Mouse (Mus musculus) heart, postnatal 0 days (tissue): ENCODE measurements around the gene Mknk2. TPM values are rescaled to one million over a fixed set of nuclear protein-coding genes. Genes with fewer than 3 reads are reported as not detected.

Source experiments
- ATAC-seq: fragments of 200-750 bp; cut with Nextera tagmentation; 2 replicates; pipeline ENCODE4 v1.8.0; 2017; ENCODE audit warnings: low read depth, moderate number of reproducible peaks, moderate library complexity; ENCODE audit not compliant: insufficient read depth
- DNase-seq: peaks from one replicate; pipeline ENCODE4 v3.0.0-alpha.2; 2016; ENCODE audit warnings: low spot score
- H3K27ac ChIP-seq: fragments of 300-500 bp; sonication (generic); 2 replicates; pipeline ENCODE4 v1.5.1; 2014; ENCODE audit warnings: low read depth, mild to moderate bottlenecking
- H3K27me3 ChIP-seq: fragments of 300-500 bp; sonication (generic); 2 replicates; pipeline ENCODE4 v1.6.1; 2014; ENCODE audit warnings: low read length, mixed read lengths; ENCODE audit not compliant: control insufficient read depth, insufficient read depth
- H3K36me3 ChIP-seq: fragments of 300-500 bp; sonication (generic); replicated peaks from 2 replicates; pipeline ENCODE4 v1.6.1; 2014; ENCODE audit warnings: low read length, mixed read lengths; ENCODE audit not compliant: control insufficient read depth, insufficient read depth
- H3K4me1 ChIP-seq: fragments of 300-500 bp; sonication (generic); 2 replicates; pipeline ENCODE4 v1.6.1; 2014; ENCODE audit warnings: antibody characterized with exemption; ENCODE audit not compliant: control insufficient read depth, insufficient read depth
- H3K4me2 ChIP-seq: fragments of 300-500 bp; sonication (generic); 2 replicates; pipeline ENCODE4 v1.6.1; 2014; ENCODE audit warnings: low read depth, mild to moderate bottlenecking, low read length, moderate library complexity
- H3K4me3 ChIP-seq: fragments of 300-500 bp; sonication (generic); 2 replicates; pipeline ENCODE4 v1.5.1; 2014; ENCODE audit warnings: low read depth, low read length
- H3K9ac ChIP-seq: fragments of 300-500 bp; sonication (generic); replicated peaks from 2 replicates; pipeline ENCODE4 v1.6.1; 2014; ENCODE audit warnings: low read depth, low read length, mixed read lengths
- H3K9me3 ChIP-seq: fragments of 300-500 bp; sonication (generic); replicated peaks from 2 replicates; pipeline ENCODE4 v1.6.1; 2016; ENCODE audit warnings: low read length; ENCODE audit not compliant: control insufficient read depth
- CTCF ChIP-seq: IDR thresholded peaks from 2 replicates; pipeline ENCODE4 v1.5.1; 2016; ENCODE audit warnings: antibody characterized with exemption, control low read depth, low read depth
- EP300 ChIP-seq: IDR thresholded peaks from 2 replicates; pipeline ENCODE4 v1.6.1; 2016; ENCODE audit warnings: antibody characterized with exemption, low read depth
- WGBS: fragments of 180-500 bp; shearing (Covaris S2); extraction: QIAGEN DNeasy Blood & Tissue Kit; methylation state at CpG from one replicate; pipeline ENCODE4 v1.1.7; 2014; 5-methylcytosine and 5-hydroxymethylcytosine counted together
- polyA plus RNA-seq: library from polyadenylated mRNA; unstranded; fragments of >200 nt; fragmentation: Nextera tagmentation; extraction: Ambion mirVana; gene quantifications from 2 replicates; pipeline ENCODE4 v1.2.1, GENCODE M21; 2015
- total RNA-seq: library from RNA; depleted of rRNA; stranded (reverse); fragments of >200 nt; gene quantifications from 2 replicates; pipeline ENCODE4 v1.2.3, GENCODE M21; 2014; ENCODE audit warnings: low replicate concordance

Mknk2 gene
- total and polyA plus RNA-seq, 2 experiments from 2014 or later, result 76.9 to 150 TPM

GRCm38 (mm10) chr10:80661149-80661548, 16.8 kb downstream of the Mknk2 start:
- no peak overlapping the region for H3K4me3 ChIP-seq
- no peaks in the 10 kb centered on the region for H3K27me3 ChIP-seq
- peaks cover 17% of the 10 kb centered on the region for H3K4me1 ChIP-seq
- no peaks in the 10 kb centered on the region for H3K9me3 ChIP-seq
- H3K4me2 ChIP-seq, result no peak overlapping the region
- WGBS, result 31% methylated on average over 5 of the region's 5 CpGs
- H3K36me3 ChIP-seq, result 0 out of 2 replicates have a peak, but pooled peaks cover 2% of the 10 kb centered on the region
- TF ChIP-seq EP300 (no peak), CTCF (peak; percentile 59)
- DNase-seq (peak; percentile 35), ATAC-seq (no peak)
- no peak overlapping the region for H3K27ac ChIP-seq
- no peak overlapping the region for H3K9ac ChIP-seq

- DNase-seq (peak; percentile 68), ATAC-seq (no peak)
- H3K4me2 ChIP-seq, result peak overlapping the region; percentile 54
- no peaks in the 10 kb centered on the region for H3K27me3 ChIP-seq
- peaks cover 25% of the 10 kb centered on the region for H3K4me1 ChIP-seq
- no peaks in the 10 kb centered on the region for H3K9me3 ChIP-seq
- H3K9ac ChIP-seq, result no peak overlapping the region
- TF ChIP-seq EP300, result no peak
- peak; percentile 69 for TF ChIP-seq CTCF
- H3K27ac ChIP-seq, result no peak overlapping the region
- WGBS, result 11% methylated on average over 10 of the region's 10 CpGs
- H3K4me3 ChIP-seq, result peak overlapping the region; percentile 33
- H3K36me3 ChIP-seq, result no peaks in the 10 kb centered on the region
Measured at GRCm38 (mm10) chr10:80659213-80659612, 18.7 kb downstream of the Mknk2 start.

GRCm38 (mm10) chr10:80658841-80659202, 19.1 kb downstream of the Mknk2 start:
- WGBS, result 62% methylated on average over 4 of the region's 4 CpGs
- ATAC-seq (no peak), DNase-seq (no peak)
- H3K9me3 ChIP-seq, result no peaks in the 10 kb centered on the region
- no peaks in the 10 kb centered on the region for H3K27me3 ChIP-seq
- no peak overlapping the region for H3K9ac ChIP-seq
- no peak overlapping the region for H3K27ac ChIP-seq
- TF ChIP-seq EP300, result no peak
- no peak for TF ChIP-seq CTCF
- H3K4me3 ChIP-seq, result no peak overlapping the region
- no peak overlapping the region; the same call in 1 of the 2 replicates for H3K4me2 ChIP-seq
- no peaks in the 10 kb centered on the region for H3K36me3 ChIP-seq
- H3K4me1 ChIP-seq, result peaks cover 21% of the 10 kb centered on the region

GRCm38 (mm10) chr10:80658194-80658840, 19.6 kb downstream of the Mknk2 start:
- Histone ChIP-seq H3K9ac (no peak overlapping the region), H3K9me3 (no peaks in the 10 kb centered on the region), H3K27me3 (no peaks in the 10 kb centered on the region), H3K27ac (no peak overlapping the region), H3K36me3 (no peaks in the 10 kb centered on the region), H3K4me2 (no peak overlapping the region), H3K4me1 (peaks cover 16% of the 10 kb centered on the region), H3K4me3 (no peak overlapping the region)
- 81% methylated on average over 14 of the region's 14 CpGs for WGBS
- TF ChIP-seq EP300 (no peak), CTCF (no peak)
- DNase-seq (no peak), ATAC-seq (no peak)

GRCm38 (mm10) chr10:80656863-80657623, 20.9 kb downstream of the Mknk2 start, which contains the start of gene Btbd2:
Gene Btbd2 (minus strand): TSS chr10:80657071.
- Histone ChIP-seq H3K27me3 (no peaks in the 10 kb centered on the region), H3K36me3 (peaks cover 3% of the 10 kb centered on the region; the same call in 1 of the 2 replicates), H3K27ac (peak within 1 kb of the TSS; percentile 72), H3K9ac (peak within 1 kb of the TSS; percentile 92), H3K4me2 (peak within 1 kb of the TSS; percentile 87), H3K4me3 (peak within 1 kb of the TSS; percentile 87), H3K4me1 (peaks cover 11% of the 10 kb centered on the region), H3K9me3 (no peaks in the 10 kb centered on the region)
- WGBS, result 28% methylated on average over 15 of the region's 15 CpGs
- peak; percentile 5 for ATAC-seq
- no peak for DNase-seq
- TF ChIP-seq CTCF, result no peak
- TF ChIP-seq EP300, result no peak
